Mouse (Mus musculus) intestine, postnatal 0 days (tissue): ENCODE measurements around the gene Wbp1l. TPM values are rescaled to one million over a fixed set of nuclear protein-coding genes. Genes with fewer than 3 reads are reported as not detected.

Experiments used
- ATAC-seq: fragments of 200-750 bp; cut with Nextera tagmentation; 2 replicates; pipeline ENCODE4 v1.8.0; 2017; ENCODE audit warnings: mild to moderate bottlenecking, moderate TSS enrichment, moderate library complexity
- H3K27ac ChIP-seq: fragments of 300-500 bp; sonication (generic); 2 replicates; pipeline ENCODE4 v1.5.1; 2014; ENCODE audit warnings: mild to moderate bottlenecking, low read depth, low read length, moderate library complexity
- H3K27me3 ChIP-seq: fragments of 300-500 bp; sonication (generic); replicated peaks from 2 replicates; pipeline ENCODE4 v1.6.1; 2014; ENCODE audit warnings: low read length, mixed read lengths; ENCODE audit not compliant: control insufficient read depth, insufficient read depth
- H3K36me3 ChIP-seq: fragments of 300-500 bp; sonication (generic); 2 replicates; pipeline ENCODE4 v1.6.1; 2014; ENCODE audit warnings: mild to moderate bottlenecking, moderate library complexity; ENCODE audit not compliant: control insufficient read depth, insufficient read depth
- H3K4me1 ChIP-seq: fragments of 300-500 bp; sonication (generic); replicated peaks from 2 replicates; pipeline ENCODE4 v1.6.1; 2014; ENCODE audit warnings: antibody characterized with exemption, low read length, mixed read lengths; ENCODE audit not compliant: control insufficient read depth, insufficient read depth
- H3K4me2 ChIP-seq: fragments of 300-500 bp; sonication (generic); replicated peaks from 2 replicates; pipeline ENCODE4 v1.6.1; 2014; ENCODE audit warnings: low read depth, mild to moderate bottlenecking, moderate library complexity
- H3K4me3 ChIP-seq: fragments of 300-500 bp; sonication (generic); 2 replicates; pipeline ENCODE4 v1.5.1; 2014; ENCODE audit warnings: low read depth, low read length
- H3K9ac ChIP-seq: fragments of 300-500 bp; sonication (generic); 2 replicates; pipeline ENCODE4 v1.6.1; 2014; ENCODE audit warnings: mild to moderate bottlenecking, low read depth, low read length
- H3K9me3 ChIP-seq: fragments of 300-500 bp; sonication (generic); 2 replicates; pipeline ENCODE4 v1.6.1; 2016; ENCODE audit warnings: mixed run types; ENCODE audit not compliant: control insufficient read depth
- CTCF ChIP-seq: sonication (generic); IDR thresholded peaks from 2 replicates; pipeline ENCODE4 v1.5.1; 2016; ENCODE audit warnings: low read depth, mild to moderate bottlenecking, control low read depth, antibody characterized with exemption, moderate library complexity
- WGBS: fragments of 180-500 bp; shearing (Covaris S2); extraction: QIAGEN DNeasy Blood & Tissue Kit; methylation state at CpG from one replicate; pipeline ENCODE4 v1.1.7; 2014; 5-methylcytosine and 5-hydroxymethylcytosine counted together
- polyA plus RNA-seq: library from polyadenylated mRNA; unstranded; fragments of >200 nt; fragmentation: Nextera tagmentation; extraction: Ambion mirVana; gene quantifications from 2 replicates; pipeline ENCODE4 v1.2.1, GENCODE M21; 2015

Wbp1l gene
- polyA plus RNA-seq, 1 experiment from 2014 or later, result 33.1 TPM

DNA sequence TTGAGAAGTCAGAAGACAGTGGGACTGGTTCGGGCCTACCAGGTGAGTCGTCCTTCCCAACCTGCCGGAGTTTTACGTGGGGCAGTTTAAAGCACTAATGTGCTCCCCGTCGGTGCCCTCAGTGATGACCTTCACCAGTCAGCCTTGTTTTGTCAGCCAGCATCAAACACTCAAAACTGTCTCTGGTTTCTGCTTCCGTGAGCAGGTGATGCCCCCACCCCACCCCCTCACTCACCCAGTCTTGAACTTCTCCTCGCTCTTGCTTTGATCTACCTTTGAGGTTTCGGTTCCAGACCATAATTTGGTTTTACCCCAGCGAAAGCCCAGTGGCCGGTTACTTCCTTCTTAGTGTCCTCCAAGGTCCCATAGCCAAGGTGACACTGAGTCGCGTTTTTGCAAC, 7.8 kb downstream of the Wbp1l start:
- H3K27ac ChIP-seq, result no peak overlapping the region
- no peak overlapping the region for H3K9ac ChIP-seq
- no peak for TF ChIP-seq CTCF
- H3K4me2 ChIP-seq, result no peak overlapping the region
- H3K4me3 ChIP-seq, result no peak overlapping the region
- no peak for ATAC-seq
- no peaks in the 10 kb centered on the region for H3K4me1 ChIP-seq
- peaks cover 36% of the 10 kb centered on the region for H3K36me3 ChIP-seq
- no peaks in the 10 kb centered on the region for H3K27me3 ChIP-seq
- H3K9me3 ChIP-seq, result no peaks in the 10 kb centered on the region
- 88% methylated on average over 13 of the region's 13 CpGs for WGBS

DNA sequence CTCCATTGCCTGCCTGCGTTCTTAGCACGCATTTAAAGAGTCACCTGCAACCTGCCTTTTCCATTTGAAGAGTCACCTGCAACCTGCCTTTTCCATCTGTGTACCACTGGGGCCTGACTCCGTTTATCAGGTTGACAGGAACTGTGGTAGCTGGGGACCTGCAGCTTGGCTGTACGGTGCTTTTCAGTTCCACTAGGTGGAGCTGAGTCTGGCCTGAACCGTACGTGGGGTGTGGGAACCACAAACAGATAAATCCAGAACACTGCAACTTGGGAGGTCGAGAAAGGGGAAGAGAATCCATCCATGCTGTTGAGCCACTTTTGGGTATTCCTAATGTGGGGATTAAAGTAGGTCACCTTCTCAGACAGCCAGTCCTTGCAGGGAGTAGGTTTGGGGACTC, 8.5 kb downstream of the Wbp1l start:
- no peaks in the 10 kb centered on the region for H3K9me3 ChIP-seq
- ATAC-seq, result no peak

DNA sequence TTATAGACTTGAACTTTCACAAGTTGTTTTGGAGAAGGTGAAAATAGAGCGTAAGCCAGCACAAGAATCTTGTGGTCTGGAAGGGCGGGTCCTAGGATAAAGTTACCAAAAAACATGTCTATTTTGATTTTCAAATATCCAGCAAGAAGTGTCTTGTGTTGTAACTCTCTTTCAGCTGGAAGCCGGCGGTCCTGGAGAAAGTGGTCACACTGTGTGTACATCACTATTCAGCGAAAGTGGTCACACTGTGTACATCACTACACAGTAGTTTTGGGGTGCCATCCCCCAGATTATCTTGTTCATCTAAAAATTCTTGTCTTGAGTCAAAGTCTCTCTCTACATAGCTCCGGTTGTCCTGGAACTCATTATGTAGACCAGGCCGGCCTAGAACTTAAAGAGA, 9.3 kb downstream of the Wbp1l start:
- H3K9me3 ChIP-seq, result no peaks in the 10 kb centered on the region
- 95% methylated on average over 7 of the region's 7 CpGs for WGBS
- H3K4me3 ChIP-seq, result no peak overlapping the region
- TF ChIP-seq CTCF, result no peak
- H3K27ac ChIP-seq, result no peak overlapping the region
- no peak overlapping the region for H3K4me2 ChIP-seq
- no peaks in the 10 kb centered on the region for H3K4me1 ChIP-seq
- H3K9ac ChIP-seq, result no peak overlapping the region
- peaks cover 44% of the 10 kb centered on the region for H3K36me3 ChIP-seq
- no peaks in the 10 kb centered on the region for H3K27me3 ChIP-seq
- ATAC-seq, result no peak

More for the DNA sequence above, 8.5 kb downstream of the Wbp1l start:
- Histone ChIP-seq H3K4me2 (no peak overlapping the region), H3K27ac (no peak overlapping the region), H3K4me3 (no peak overlapping the region), H3K4me1 (no peaks in the 10 kb centered on the region), H3K27me3 (no peaks in the 10 kb centered on the region), H3K36me3 (peaks cover 36% of the 10 kb centered on the region), H3K9ac (no peak overlapping the region)
- WGBS, result 45% methylated on average over 7 of the region's 7 CpGs
- peak; percentile 74 for TF ChIP-seq CTCF

DNA sequence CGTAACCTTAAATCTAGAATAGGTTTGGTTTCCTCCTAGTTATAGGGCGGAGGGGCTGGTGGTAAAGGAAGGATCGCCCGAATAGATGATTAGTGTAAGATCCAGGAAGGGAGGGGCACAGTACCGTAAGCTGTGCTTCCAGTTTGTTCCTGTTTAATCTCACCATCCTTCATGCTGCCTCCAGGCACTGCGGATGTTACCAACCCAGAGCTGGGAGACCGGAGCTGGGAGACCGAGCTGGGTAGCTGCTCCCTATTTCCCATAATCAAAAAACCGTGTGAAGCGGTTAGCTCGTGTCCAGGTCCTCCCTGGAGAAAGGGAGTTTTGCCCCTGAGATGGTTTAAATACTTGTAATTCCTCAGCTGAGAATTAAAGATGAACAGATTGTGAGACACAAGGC, 17.5 kb downstream of the Wbp1l start:
- ATAC-seq, result no peak
- H3K4me2 ChIP-seq, result no peak overlapping the region
- H3K4me3 ChIP-seq, result no peak overlapping the region
- H3K9ac ChIP-seq, result no peak overlapping the region
- H3K36me3 ChIP-seq, result peaks cover 28% of the 10 kb centered on the region
- TF ChIP-seq CTCF, result no peak
- H3K4me1 ChIP-seq, result no peaks in the 10 kb centered on the region
- WGBS, result 73% methylated on average over 11 of the region's 11 CpGs
- H3K27me3 ChIP-seq, result no peaks in the 10 kb centered on the region
- H3K9me3 ChIP-seq, result no peaks in the 10 kb centered on the region
- no peak overlapping the region for H3K27ac ChIP-seq

DNA sequence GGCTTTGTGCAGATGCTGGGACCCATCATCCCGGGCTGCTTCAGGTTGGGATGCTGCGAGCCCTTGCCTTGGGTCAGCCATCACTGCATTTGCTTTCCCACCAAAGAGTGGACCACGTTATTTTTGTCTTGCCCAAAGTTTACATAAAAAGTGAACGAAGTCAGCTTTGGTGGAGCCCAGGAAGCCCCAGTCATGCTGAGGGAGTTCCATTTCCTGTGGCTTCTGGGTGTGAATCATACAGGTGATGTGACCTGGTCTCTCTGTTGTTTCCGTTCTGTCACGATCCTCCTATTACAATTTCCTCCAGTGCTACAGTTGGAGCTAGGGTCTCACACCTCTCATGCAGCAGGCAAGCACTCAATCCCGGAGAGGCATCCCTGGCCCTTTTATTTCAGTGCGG, 18.5 kb downstream of the Wbp1l start:
- H3K4me3 ChIP-seq, result no peak overlapping the region
- H3K27ac ChIP-seq, result no peak overlapping the region
- H3K27me3 ChIP-seq, result no peaks in the 10 kb centered on the region
- TF ChIP-seq CTCF, result no peak
- no peaks in the 10 kb centered on the region for H3K4me1 ChIP-seq
- H3K36me3 ChIP-seq, result peaks cover 28% of the 10 kb centered on the region
- no peak overlapping the region for H3K4me2 ChIP-seq
- WGBS, result 79% methylated on average over 8 of the region's 8 CpGs
- no peak overlapping the region for H3K9ac ChIP-seq
- ATAC-seq, result no peak
- H3K9me3 ChIP-seq, result no peaks in the 10 kb centered on the region

DNA sequence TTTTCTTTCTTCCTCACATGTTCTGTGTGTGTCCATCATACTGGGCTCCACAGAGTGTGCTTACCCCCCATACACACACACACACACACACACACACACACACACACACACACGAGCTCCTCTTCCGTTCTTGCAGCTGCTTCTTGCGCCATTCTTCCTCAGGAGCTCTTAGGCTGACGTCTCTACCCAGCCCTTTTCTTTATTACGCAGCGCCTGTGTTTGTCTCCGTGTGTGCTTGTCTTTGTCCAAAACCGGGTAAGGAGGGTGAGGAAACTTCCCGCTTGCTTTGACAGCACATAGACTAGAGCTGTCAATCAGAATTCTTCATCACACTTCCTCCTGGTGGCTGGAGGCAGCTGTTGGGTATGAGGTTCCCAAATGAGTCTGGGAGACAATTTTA, 19.4 kb downstream of the Wbp1l start:
- no peaks in the 10 kb centered on the region for H3K27me3 ChIP-seq
- no peak overlapping the region for H3K4me2 ChIP-seq
- ATAC-seq, result no peak
- H3K4me1 ChIP-seq, result no peaks in the 10 kb centered on the region
- H3K36me3 ChIP-seq, result peaks cover 19% of the 10 kb centered on the region; the same call in 1 of the 2 replicates
- no peak for TF ChIP-seq CTCF
- 49% methylated on average over 9 of the region's 9 CpGs for WGBS
- no peaks in the 10 kb centered on the region for H3K9me3 ChIP-seq
- H3K9ac ChIP-seq, result no peak overlapping the region
- H3K4me3 ChIP-seq, result no peak overlapping the region
- H3K27ac ChIP-seq, result no peak overlapping the region

DNA sequence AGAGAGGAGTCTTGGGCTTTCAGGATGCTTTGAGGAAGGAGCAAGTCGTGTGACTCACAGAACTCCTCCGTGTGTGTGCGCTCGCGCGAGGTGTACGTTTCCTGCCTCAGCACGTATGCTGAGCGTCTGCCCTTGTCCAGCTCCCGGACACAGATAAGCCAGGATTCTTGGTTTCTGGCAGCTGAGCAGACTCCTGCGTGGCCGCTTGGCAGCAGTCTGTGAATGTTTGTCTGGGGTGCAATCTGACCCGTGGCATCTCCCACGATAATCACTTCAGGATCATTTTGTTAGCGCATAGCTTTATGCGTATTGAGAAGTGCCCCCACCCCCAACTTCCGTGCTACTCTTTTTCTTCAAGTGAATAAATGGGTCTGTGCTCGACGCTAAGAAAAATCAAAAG, 20.1 kb downstream of the Wbp1l start:
- H3K27ac ChIP-seq, result no peak overlapping the region
- H3K27me3 ChIP-seq, result no peaks in the 10 kb centered on the region
- ATAC-seq, result no peak
- no peaks in the 10 kb centered on the region for H3K4me1 ChIP-seq
- peaks cover 14% of the 10 kb centered on the region; the same call in 1 of the 2 replicates for H3K36me3 ChIP-seq
- no peak overlapping the region for H3K4me2 ChIP-seq
- no peak for TF ChIP-seq CTCF
- H3K9ac ChIP-seq, result no peak overlapping the region
- no peaks in the 10 kb centered on the region for H3K9me3 ChIP-seq
- WGBS, result 67% methylated on average over 19 of the region's 19 CpGs
- no peak overlapping the region for H3K4me3 ChIP-seq
